Mouse (Mus musculus) myocyte (in vitro differentiated cells): ENCODE measurements around the gene Msi2. TPM values are rescaled to one million over a fixed set of nuclear protein-coding genes. Genes with fewer than 3 reads are reported as not detected.
A peak's percentile ranks its signal among the peaks of the same experiment; 100 is the strongest.

Experiments
- H3K27me3 ChIP-seq: one replicate; pipeline ENCODE4 v1.6.1; 2011; ENCODE audit not compliant: control insufficient read depth, insufficient read depth, insufficient read length
- H3K36me3 ChIP-seq: one replicate; pipeline ENCODE4 v1.6.1; 2011; ENCODE audit not compliant: control insufficient read depth, insufficient read depth
- H3K4me2 ChIP-seq: one replicate; pipeline ENCODE4 v1.6.1; 2011; ENCODE audit warnings: low read depth, control low read depth
- H3K4me3 ChIP-seq: one replicate; pipeline ENCODE4 v1.5.1; 2011; ENCODE audit warnings: mild to moderate bottlenecking, control low read depth, moderate library complexity
- H3K79me2 ChIP-seq: one replicate; pipeline ENCODE4 v1.6.1; 2011; ENCODE audit not compliant: control insufficient read depth, insufficient read depth
- H3ac ChIP-seq: one replicate; pipeline ENCODE4 v1.6.1; 2011; ENCODE audit not compliant: control insufficient read depth, insufficient read length
- CEBPB ChIP-seq: IDR thresholded peaks from 2 replicates; pipeline ENCODE4 v1.6.1; 2011; ENCODE audit warnings: mild to moderate bottlenecking, moderate library complexity; ENCODE audit not compliant: poor library complexity, insufficient read depth, severe bottlenecking
- E2F4 ChIP-seq: IDR thresholded peaks from one replicate; pipeline ENCODE4 v1.6.1; 2011; ENCODE audit warnings: mild to moderate bottlenecking, control low read depth, moderate library complexity; ENCODE audit not compliant: insufficient read depth
- MAX ChIP-seq: IDR thresholded peaks from one replicate; pipeline ENCODE4 v1.6.1; 2011; ENCODE audit warnings: low read depth, mild to moderate bottlenecking, control low read depth
- MYOD1 ChIP-seq, 3 experiments: IDR thresholded peaks; one replicate each; pipeline ENCODE4 v1.6.1; 2011; ENCODE audit warnings: control low read depth in 2 of 3, low read depth in 2 of 3, mild to moderate bottlenecking in 2 of 3, moderate library complexity in 1 of 3; ENCODE audit not compliant: insufficient read length in 2 of 3, control insufficient read depth in 1 of 3
- MYOG ChIP-seq, 3 experiments: IDR thresholded peaks; one replicate each; pipeline ENCODE4 v1.6.1; 2011; ENCODE audit warnings: control low read depth in 2 of 3, low read depth in 2 of 3, mild to moderate bottlenecking in 2 of 3; ENCODE audit not compliant: insufficient read length in 2 of 3, control insufficient read depth in 1 of 3, insufficient read depth in 1 of 3
- POLR2A ChIP-seq: IDR thresholded peaks from one replicate; pipeline ENCODE4 v1.6.1; 2011; ENCODE audit warnings: low read depth, mild to moderate bottlenecking, control low read depth, moderate library complexity; ENCODE audit not compliant: insufficient read length
- POLR2AphosphoS2 ChIP-seq: IDR thresholded peaks from one replicate; pipeline ENCODE4 v1.6.1; 2011; ENCODE audit warnings: low read depth, control low read depth; ENCODE audit not compliant: insufficient read length
- REST ChIP-seq: IDR thresholded peaks from one replicate; pipeline ENCODE4 v1.6.1; 2011; ENCODE audit warnings: mild to moderate bottlenecking, control low read depth, moderate library complexity; ENCODE audit not compliant: insufficient read depth, insufficient read length
- SRF ChIP-seq: IDR thresholded peaks from one replicate; pipeline ENCODE4 v1.6.1; 2011; ENCODE audit warnings: low read depth; ENCODE audit not compliant: control insufficient read depth, insufficient read length
- TCF12 ChIP-seq: IDR thresholded peaks from one replicate; pipeline ENCODE4 v1.6.1; 2011; ENCODE audit warnings: mild to moderate bottlenecking, control low read depth; ENCODE audit not compliant: poor library complexity, insufficient read depth, severe bottlenecking
- TCF3 ChIP-seq: IDR thresholded peaks from one replicate; pipeline ENCODE4 v1.6.1; 2011; ENCODE audit warnings: low read depth, control low read depth; ENCODE audit not compliant: insufficient read length
- USF1 ChIP-seq: IDR thresholded peaks from one replicate; pipeline ENCODE4 v1.6.1; 2011; ENCODE audit warnings: low read depth, mild to moderate bottlenecking, control low read depth, moderate library complexity
- polyA plus RNA-seq: library from polyadenylated mRNA; unstranded; fragments of >200 nt; fragmentation: generic; extraction: Trizol; gene quantifications from one replicate; pipeline ENCODE4 v1.2.1, GENCODE M21; 2012; ENCODE audit warnings: missing spikeins

The Msi2 gene
- polyA plus RNA-seq, 1 experiment: 37.9 TPM

DNA sequence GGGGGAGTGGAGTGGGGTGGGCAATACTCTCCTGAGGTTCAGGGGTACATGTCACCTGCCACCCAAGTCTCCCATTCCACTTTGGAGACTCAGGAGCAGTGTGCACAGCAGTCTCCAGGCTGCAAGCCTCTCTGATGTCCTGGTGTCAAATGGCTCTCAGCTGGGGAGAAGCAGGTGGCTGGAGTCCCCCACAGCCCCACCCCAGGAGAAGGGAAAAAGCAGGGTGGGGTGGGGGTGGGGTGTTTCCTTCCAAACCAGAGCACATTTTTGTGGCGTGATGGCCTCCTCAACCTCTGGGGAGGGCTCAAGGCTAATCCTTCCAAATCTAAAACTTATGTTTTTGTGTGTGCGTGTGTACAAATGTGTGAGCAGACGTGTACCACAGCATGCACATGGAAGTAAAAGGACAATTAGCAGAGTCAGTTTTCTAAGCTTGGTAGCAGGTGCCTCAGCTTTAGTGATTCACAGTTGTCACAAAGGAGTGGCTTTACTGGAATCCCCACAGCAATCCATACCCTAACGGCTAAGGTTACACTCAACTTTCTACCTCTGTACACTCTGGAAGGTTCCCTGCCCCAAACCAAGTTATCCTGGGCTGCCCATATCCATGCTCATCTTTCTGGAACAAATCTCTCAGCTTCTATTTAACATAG is 161.1 kb downstream of the Msi2 start:
- TF ChIP-seq REST (no peak), POLR2A (peak; percentile 16), TCF12 (peak; percentile 69), MYOG (IDR thresholded peaks at IDR 0.05; ENCODE audit: control insufficient read depth in 1 of 3, insufficient read depth in 1 of 3, insufficient read length in 2 of 3, low read depth in 2 of 3) (peak; percentile 41 to 89 (median 59)), E2F4 (no peak), CEBPB (no peak), MAX (no peak), SRF (no peak), USF1 (no peak), MYOD1 (IDR thresholded peaks at IDR 0.05; ENCODE audit: control insufficient read depth in 1 of 3, insufficient read length in 2 of 3, low read depth in 2 of 3) (peak; percentile 2 to 83 (median 81)), POLR2AphosphoS2 (no peak), TCF3 (peak; percentile 54)
- H3K27me3 ChIP-seq: no peaks in the 10 kb centered on the region
- peaks cover 31% of the 10 kb centered on the region for H3K79me2 ChIP-seq
- no peak overlapping the region for H3ac ChIP-seq
- no peak overlapping the region for H3K4me3 ChIP-seq
- peak overlapping the region; percentile 7 for H3K4me2 ChIP-seq
- H3K36me3 ChIP-seq: no peaks in the 10 kb centered on the region

DNA sequence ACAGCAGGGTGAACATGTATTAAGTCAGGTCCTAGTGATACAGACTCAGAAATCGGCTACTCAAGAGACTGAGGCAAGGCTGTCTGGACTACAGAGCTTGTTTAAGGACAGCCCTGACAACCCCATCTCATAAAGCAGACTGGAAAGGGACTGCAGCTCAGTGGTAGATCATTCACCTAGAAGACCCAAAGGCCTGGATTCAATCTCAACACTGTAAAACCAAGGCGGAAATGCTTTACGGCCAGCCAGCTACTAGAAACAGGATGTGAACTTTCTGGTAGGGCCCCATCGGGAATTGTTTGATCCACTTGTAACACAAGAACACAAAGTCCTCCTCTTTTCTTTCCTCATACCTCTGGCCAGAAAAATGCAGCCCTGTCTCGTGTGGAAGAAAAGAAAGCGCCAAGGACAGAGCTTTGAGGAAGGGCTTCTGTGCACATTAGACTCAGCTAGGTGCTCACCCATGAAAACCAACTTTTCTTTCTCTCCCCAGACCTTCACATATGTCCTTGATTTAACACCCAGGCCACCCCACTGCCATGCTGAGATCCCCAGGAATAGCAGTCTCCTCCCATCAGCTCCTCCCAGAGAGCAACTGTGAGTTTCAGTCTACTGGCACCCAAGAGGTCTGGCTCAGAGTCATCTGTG is 162.3 kb downstream of the Msi2 start:
- no peaks in the 10 kb centered on the region for H3K36me3 ChIP-seq
- no peak overlapping the region for H3ac ChIP-seq
- H3K4me2 ChIP-seq: peak overlapping the region; percentile 28
- peaks cover 28% of the 10 kb centered on the region for H3K79me2 ChIP-seq
- H3K27me3 ChIP-seq: no peaks in the 10 kb centered on the region
- no peak overlapping the region for H3K4me3 ChIP-seq
- TF ChIP-seq E2F4 (no peak), CEBPB (no peak), REST (no peak), SRF (no peak), MAX (no peak), MYOG (IDR thresholded peaks at IDR 0.05; ENCODE audit: control insufficient read depth in 1 of 3, insufficient read depth in 1 of 3, insufficient read length in 2 of 3, low read depth in 2 of 3) (peak in 2 of 3 experiments; percentile 40 to 65), TCF12 (no peak), MYOD1 (IDR thresholded peaks at IDR 0.05; ENCODE audit: control insufficient read depth in 1 of 3, insufficient read length in 2 of 3, low read depth in 2 of 3) (peak in 2 of 3 experiments; percentile 22 to 57), TCF3 (no peak), USF1 (no peak), POLR2A (no peak)

DNA sequence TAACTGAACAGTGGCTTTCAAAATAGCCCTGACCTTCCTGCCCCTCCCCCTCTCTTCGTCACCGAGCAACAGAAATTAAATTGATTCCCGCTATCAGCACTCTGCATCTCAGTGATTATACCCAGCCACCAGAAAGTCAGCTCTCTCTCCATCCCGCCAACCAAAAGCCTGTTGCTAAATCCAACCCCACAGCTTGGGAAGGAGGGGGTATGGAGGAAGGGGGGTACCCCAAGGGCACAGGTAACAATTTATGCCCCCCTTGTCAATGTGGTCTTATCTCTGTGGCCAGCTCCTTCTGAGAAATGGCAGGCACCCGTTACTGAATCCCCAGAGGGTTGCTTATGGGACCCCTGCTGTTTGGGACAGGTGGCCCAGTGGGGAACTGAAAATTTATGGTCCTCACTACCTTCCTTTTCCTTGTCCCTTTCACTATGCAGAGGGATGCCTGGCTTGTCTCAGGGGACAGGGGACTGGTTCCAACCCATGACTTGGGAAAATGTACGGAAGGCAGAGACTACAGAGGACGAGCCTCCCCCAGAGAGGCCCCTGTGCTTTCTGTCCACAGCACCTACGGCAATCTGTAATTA is 163.0 kb downstream of the Msi2 start:
- TF ChIP-seq TCF3 (no peak), POLR2AphosphoS2 (no peak), CEBPB (no peak), MYOD1 (IDR thresholded peaks at IDR 0.05; ENCODE audit: control insufficient read depth in 1 of 3, insufficient read length in 2 of 3, low read depth in 2 of 3) (no peak), REST (no peak), POLR2A (no peak), E2F4 (no peak), TCF12 (no peak), SRF (no peak), MYOG (IDR thresholded peaks at IDR 0.05; ENCODE audit: control insufficient read depth in 1 of 3, insufficient read depth in 1 of 3, insufficient read length in 2 of 3, low read depth in 2 of 3) (no peak), USF1 (no peak), MAX (no peak)
- no peaks in the 10 kb centered on the region for H3K27me3 ChIP-seq
- no peaks in the 10 kb centered on the region for H3K36me3 ChIP-seq
- H3ac ChIP-seq: no peak overlapping the region
- no peak overlapping the region for H3K4me2 ChIP-seq
- no peak overlapping the region for H3K4me3 ChIP-seq
- peaks cover 28% of the 10 kb centered on the region for H3K79me2 ChIP-seq

- H3K4me2 ChIP-seq: peak overlapping the region; percentile 20
- H3K36me3 ChIP-seq: no peaks in the 10 kb centered on the region
- peaks cover 43% of the 10 kb centered on the region for H3K79me2 ChIP-seq
These were observed 164.6 kb downstream of the Msi2 start for GRCm38 (mm10) chr11:88553521-88554310.

More at GRCm38 (mm10) chr11:88553521-88554310, 164.6 kb downstream of the Msi2 start:
- Histone ChIP-seq H3K4me3 (no peak overlapping the region), H3ac (no peak overlapping the region), H3K27me3 (no peaks in the 10 kb centered on the region)
- no peak for TF ChIP-seq TCF12
- TF ChIP-seq MYOG (IDR thresholded peaks at IDR 0.05; ENCODE audit: control insufficient read depth in 1 of 3, insufficient read depth in 1 of 3, insufficient read length in 2 of 3, low read depth in 2 of 3): no peak
- no peak for TF ChIP-seq CEBPB
- TF ChIP-seq USF1: no peak
- TF ChIP-seq MYOD1 (IDR thresholded peaks at IDR 0.05; ENCODE audit: control insufficient read depth in 1 of 3, insufficient read length in 2 of 3, low read depth in 2 of 3): no peak
- no peak for TF ChIP-seq POLR2A
- TF ChIP-seq POLR2AphosphoS2: no peak
- TF ChIP-seq E2F4: no peak
- no peak for TF ChIP-seq MAX
- no peak for TF ChIP-seq REST
- no peak for TF ChIP-seq TCF3
- TF ChIP-seq SRF: no peak
